Mouse (Mus musculus) intestine, embryonic 14.5 days (tissue): Measurements from ENCODE around the gene Sprn. TPM values are rescaled to one million over a fixed set of nuclear protein-coding genes. Genes with fewer than 3 reads are reported as not detected.

Source experiments
- ATAC-seq: fragments of 200-750 bp; cut with Nextera tagmentation; replicated peaks from 2 replicates; pipeline ENCODE4 v1.8.0; 2017; ENCODE audit warnings: low read depth, moderate number of reproducible peaks, moderate TSS enrichment, moderate library complexity; ENCODE audit not compliant: low FRiP score, low TSS enrichment
- DNase-seq: peaks from one replicate; pipeline ENCODE4 v3.0.0-alpha.2; 2018; ENCODE audit warnings: low spot score
- H3K27ac ChIP-seq: fragments of 300-500 bp; sonication (generic); 2 replicates; pipeline ENCODE4 v1.5.1; 2014; ENCODE audit warnings: low read depth, mild to moderate bottlenecking, control low read depth
- H3K27me3 ChIP-seq: fragments of 300-500 bp; sonication (generic); replicated peaks from 2 replicates; pipeline ENCODE4 v1.6.1; 2014; ENCODE audit warnings: low read length, control low read depth; ENCODE audit not compliant: control insufficient read depth, insufficient read depth
- H3K36me3 ChIP-seq: fragments of 300-500 bp; sonication (generic); 2 replicates; pipeline ENCODE4 v1.6.1; 2014; ENCODE audit warnings: low read length, control low read depth; ENCODE audit not compliant: control insufficient read depth, insufficient read depth
- H3K4me1 ChIP-seq: fragments of 300-500 bp; sonication (generic); replicated peaks from 2 replicates; pipeline ENCODE4 v1.6.1; 2014; ENCODE audit warnings: low read length, control low read depth, mixed read lengths; ENCODE audit not compliant: control insufficient read depth, insufficient read depth
- H3K4me2 ChIP-seq: fragments of 300-500 bp; sonication (generic); 2 replicates; pipeline ENCODE4 v1.6.1; 2014; ENCODE audit warnings: low read length
- H3K4me3 ChIP-seq: fragments of 300-500 bp; sonication (generic); 2 replicates; pipeline ENCODE4 v1.5.1; 2014; ENCODE audit warnings: low read depth, low read length, control low read depth, mixed read lengths
- H3K9ac ChIP-seq: fragments of 300-500 bp; sonication (generic); 2 replicates; pipeline ENCODE4 v1.6.1; 2014; ENCODE audit warnings: mild to moderate bottlenecking, low read length
- H3K9me3 ChIP-seq: fragments of 300-500 bp; sonication (generic); 2 replicates; pipeline ENCODE4 v1.6.1; 2016; ENCODE audit warnings: low read length, control low read depth; ENCODE audit not compliant: control insufficient read depth
- WGBS: fragments of 180-500 bp; shearing (Covaris S2); extraction: QIAGEN DNeasy Blood & Tissue Kit; methylation state at CpG from one replicate; pipeline ENCODE4 v1.1.7; 2014; 5-methylcytosine and 5-hydroxymethylcytosine counted together
- polyA plus RNA-seq: library from polyadenylated mRNA; unstranded; fragments of >200 nt; fragmentation: Nextera tagmentation; extraction: Ambion mirVana; gene quantifications from 2 replicates; pipeline ENCODE4 v1.2.1, GENCODE M21; 2014

The Sprn gene
- polyA plus RNA-seq, 1 experiment from 2014 or later: 0.72 TPM

DNA sequence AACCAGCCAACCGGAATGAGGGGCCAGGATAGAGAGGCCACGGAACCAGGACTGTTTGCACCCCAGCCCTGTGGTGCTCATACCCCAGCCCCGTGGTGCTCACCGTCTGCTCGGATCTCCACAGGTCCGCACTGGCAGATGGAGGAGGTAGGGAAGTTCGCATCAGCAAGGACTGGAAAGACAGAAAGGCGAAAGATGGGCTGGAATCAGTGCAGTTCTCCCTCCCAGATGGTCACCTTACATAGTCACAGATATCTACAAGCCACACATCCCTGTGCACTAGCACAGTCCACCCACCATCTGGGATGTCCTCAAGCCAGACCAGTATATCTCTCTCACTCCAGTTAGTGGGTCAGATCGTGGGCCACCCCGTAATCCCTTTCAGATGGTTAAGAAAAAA, 53.2 kb downstream of the Sprn start:
- H3K9me3 ChIP-seq: no peaks in the 10 kb centered on the region
- H3K27me3 ChIP-seq: no peaks in the 10 kb centered on the region
- peaks cover 19% of the 10 kb centered on the region for H3K36me3 ChIP-seq
- ATAC-seq: no peak; the same call in 1 of the 2 replicates
- H3K4me1 ChIP-seq: peaks cover 5% of the 10 kb centered on the region; the same call in 1 of the 2 replicates
- no peak overlapping the region for H3K27ac ChIP-seq
- no peak for DNase-seq
- peak overlapping the region; percentile 76 for H3K4me2 ChIP-seq
- H3K4me3 ChIP-seq: peak overlapping the region; percentile 48
- 81% methylated on average over 10 of the region's 10 CpGs for WGBS
- H3K9ac ChIP-seq: peak overlapping the region; percentile 48

Other genes starting within 250 kb of the Sprn start
- not detected in 2 replicates for gene Utf1, start 211.1 kb downstream of the Sprn start, polyA plus RNA-seq
- 0.48 TPM in 1 of 2 replicates, not detected in the other for gene 6430531B16Rik, start 176.1 kb downstream of the Sprn start, polyA plus RNA-seq
- 1.6 and 2.1 TPM in 2 replicates for gene Adam8, start 162.3 kb downstream of the Sprn start, polyA plus RNA-seq
- 36.1 and 41.5 TPM in 2 replicates for gene Zfp511, start 118.5 kb downstream of the Sprn start, polyA plus RNA-seq
- gene Tubgcp2, start 118.2 kb downstream of the Sprn start, polyA plus RNA-seq: 56.0 and 61.2 TPM in 2 replicates
- not detected in 2 replicates for gene Msx3, start 105.8 kb downstream of the Sprn start, polyA plus RNA-seq
- 2.8 and 3.5 TPM in 2 replicates for gene Caly, start 72.3 kb downstream of the Sprn start, polyA plus RNA-seq
- gene Prap1, start 61.5 kb downstream of the Sprn start, polyA plus RNA-seq: 119 and 202 TPM in 2 replicates
- 34.9 and 39.4 TPM in 2 replicates for gene Fuom, start 52.4 kb downstream of the Sprn start, polyA plus RNA-seq
- gene Paox, start 39.1 kb downstream of the Sprn start, polyA plus RNA-seq: 35.5 and 39.5 TPM in 2 replicates
- 177 and 183 TPM in 2 replicates for gene Echs1, start 38.4 kb downstream of the Sprn start, polyA plus RNA-seq
- gene Mtg1, start 17.3 kb downstream of the Sprn start, polyA plus RNA-seq: 30.8 and 31.6 TPM in 2 replicates
- gene Olfr522, start 9.9 kb upstream of the Sprn start, polyA plus RNA-seq: not detected in 2 replicates
- not detected in 2 replicates for gene Olfr523, start 18.3 kb upstream of the Sprn start, polyA plus RNA-seq
- not detected in 2 replicates for gene Olfr524, start 51.1 kb upstream of the Sprn start, polyA plus RNA-seq
- 0.07 TPM in 1 of 2 replicates, not detected in the other for gene Cd163l1, start 63.4 kb upstream of the Sprn start, polyA plus RNA-seq
- gene 5830411N06Rik, start 92.4 kb upstream of the Sprn start, polyA plus RNA-seq: not detected in 2 replicates
- not detected in 2 replicates for gene Olfr525, start 166.0 kb upstream of the Sprn start, polyA plus RNA-seq
- gene Olfr527, start 179.1 kb upstream of the Sprn start, polyA plus RNA-seq: not detected in 2 replicates
- not detected in 2 replicates for gene Olfr60, start 206.8 kb upstream of the Sprn start, polyA plus RNA-seq
- gene Olfr530, start 221.5 kb upstream of the Sprn start, polyA plus RNA-seq: not detected in 2 replicates
- not detected in 2 replicates for gene Olfr531, start 248.0 kb upstream of the Sprn start, polyA plus RNA-seq